Mouse (Mus musculus): Measurements from ENCODE around the gene Nop2.
A peak's percentile ranks its signal among the peaks of the same experiment; 100 is the strongest.

Gene Nop2

GRCm38 (mm10) chr6:125166861-125167650 lies 35.3 kb downstream of the Nop2 start:
- DNase-seq (ENCODE audit: extremely low spot score, low read depth, low spot score): no peak

GRCm38 (mm10) chr6:125168086-125168485 lies 36.4 kb downstream of the Nop2 start:
- DNase-seq (ENCODE audit: extremely low spot score, low read depth, low spot score): no peak

- no peak for DNase-seq (ENCODE audit: extremely low spot score, low read depth, low spot score)
These were observed 38.5 kb downstream of the Nop2 start for GRCm38 (mm10) chr6:125170194-125170593.

- no peak for DNase-seq (ENCODE audit: extremely low spot score, low read depth, low spot score)
These were observed 40.8 kb downstream of the Nop2 start for GRCm38 (mm10) chr6:125172474-125172873.

- DNase-seq (ENCODE audit: extremely low spot score, low read depth, low spot score): no peak
These were observed 41.5 kb downstream of the Nop2 start for GRCm38 (mm10) chr6:125173256-125173655.

GRCm38 (mm10) chr6:125175469-125175868 lies 43.8 kb downstream of the Nop2 start:
- no peak for DNase-seq (ENCODE audit: extremely low spot score, low read depth, low spot score)

- no peak for DNase-seq (ENCODE audit: extremely low spot score, low read depth, low spot score)
These were observed 47.9 kb downstream of the Nop2 start for GRCm38 (mm10) chr6:125179601-125180000.

GRCm38 (mm10) chr6:125182133-125182532 lies 50.4 kb downstream of the Nop2 start:
- DNase-seq (ENCODE audit: extremely low spot score, low read depth, low spot score): no peak

- no peak for DNase-seq (ENCODE audit: extremely low spot score, low read depth, low spot score)
These were observed 54.5 kb downstream of the Nop2 start for GRCm38 (mm10) chr6:125186203-125186602.

GRCm38 (mm10) chr6:125190816-125191215 lies 59.1 kb downstream of the Nop2 start:
- peak; percentile 10 for DNase-seq (ENCODE audit: extremely low spot score, low read depth, low spot score)

GRCm38 (mm10) chr6:125191332-125192015 lies 59.8 kb downstream of the Nop2 start, which contains the start of the genes Ncapd2 and Mrpl51:
Ncapd2 (minus strand) TSS chr6:125191701.
Mrpl51 (plus strand) TSS chr6:125191801.
- peak; percentile 85 for DNase-seq (ENCODE audit: extremely low spot score, low read depth, low spot score)

GRCm38 (mm10) chr6:125192016-125192714 lies 60.5 kb downstream of the Nop2 start:
- DNase-seq (ENCODE audit: extremely low spot score, low read depth, low spot score): peak; percentile 56

GRCm38 (mm10) chr6:125192841-125193240 lies 61.1 kb downstream of the Nop2 start:
- no peak for DNase-seq (ENCODE audit: extremely low spot score, low read depth, low spot score)

- DNase-seq (ENCODE audit: extremely low spot score, low read depth, low spot score): no peak
These were observed 61.7 kb downstream of the Nop2 start for GRCm38 (mm10) chr6:125193390-125193789.

All from hindlimb bud, embryonic 11.5 days (tissue).